ENCODE assay signal across 8 mouse cellular contexts in genomic region chr17:24723881-24724180, GRCm38 (mm10). TPM values are rescaled to one million over a fixed set of nuclear protein-coding genes. Genes with fewer than 3 reads are reported as not detected.
DNase-seq lines count a peak whose midpoint lies in the region; ATAC-seq and TF ChIP-seq lines count a peak whose summit lies in the region.

No protein-coding gene starts in this region.

- H3K9ac ChIP-seq in ES-Bruce4 (ENCODE audit: low read depth, poor library complexity, severe bottlenecking), result peak overlapping the region; percentile 65
- peak overlapping the region; percentile 78 for H3K9ac ChIP-seq in limb, embryonic 13.5 days
- peak overlapping the region; percentile 86 for H3K9ac ChIP-seq in neural tube, embryonic 14.5 days (replicated peaks; ENCODE audit: low read depth, low read length)

- TF ChIP-seq POLR2A in kidney, adult 2 months (IDR thresholded peaks at IDR 0.05; ENCODE audit: low read depth, low read length), result no peak
- no peak for TF ChIP-seq POLR2A in ES-Bruce4 (IDR thresholded peaks at IDR 0.05; ENCODE audit: insufficient read depth, low read length)

- H3K4me3 ChIP-seq in kidney, adult 2 months (ENCODE audit: insufficient read depth, low read depth, low read length), result peak overlapping the region; percentile 87
- peak overlapping the region; percentile 90 for H3K4me3 ChIP-seq in ES-Bruce4 (ENCODE audit: low read depth, low read length)
- peak overlapping the region; percentile 83 for H3K4me3 ChIP-seq in limb, embryonic 13.5 days
- peak overlapping the region; percentile 76 for H3K4me3 ChIP-seq in neural tube, embryonic 14.5 days (ENCODE audit: low read depth, low read length)

- no peaks in the 10 kb centered on the region; the same call in 1 of the 2 replicates for H3K36me3 ChIP-seq in kidney, adult 2 months (ENCODE audit: control insufficient read depth, insufficient read depth, low read length)
- H3K36me3 ChIP-seq in ES-Bruce4 (ENCODE audit: control insufficient read depth, insufficient read depth, low read length, poor library complexity, severe bottlenecking), result peaks cover 22% of the 10 kb centered on the region
- H3K36me3 ChIP-seq in limb, embryonic 13.5 days, result peaks cover 19% of the 10 kb centered on the region
- H3K36me3 ChIP-seq in neural tube, embryonic 14.5 days (ENCODE audit: control insufficient read depth, insufficient read depth, low read length), result peaks cover 14% of the 10 kb centered on the region

- no peaks in the 10 kb centered on the region for H3K27me3 ChIP-seq in kidney, adult 2 months (replicated peaks; ENCODE audit: control insufficient read depth, insufficient read depth, low read length)
- no peaks in the 10 kb centered on the region for H3K27me3 ChIP-seq in ES-Bruce4 (ENCODE audit: control insufficient read depth, insufficient read depth, low read length, poor library complexity, severe bottlenecking)
- H3K27me3 ChIP-seq in limb, embryonic 13.5 days, result no peaks in the 10 kb centered on the region
- H3K27me3 ChIP-seq in neural tube, embryonic 14.5 days (ENCODE audit: control insufficient read depth, insufficient read depth, low read length), result no peaks in the 10 kb centered on the region

- no peaks in the 10 kb centered on the region for H3K9me3 ChIP-seq in ES-Bruce4 (replicated peaks; ENCODE audit: control insufficient read depth, insufficient read depth, low read length, poor library complexity, severe bottlenecking)
- H3K9me3 ChIP-seq in limb, embryonic 13.5 days, result no peaks in the 10 kb centered on the region
- H3K9me3 ChIP-seq in neural tube, embryonic 14.5 days (ENCODE audit: control insufficient read depth, low read length), result no peaks in the 10 kb centered on the region

- ATAC-seq in erythroblast, adult 5-6 weeks (replicated peaks; ENCODE audit: low FRiP score, poor library complexity, severe bottlenecking), result peak; percentile 46
- ATAC-seq in limb, embryonic 13.5 days (ENCODE audit: low FRiP score, low read depth), result peak; percentile 1; the same call in 1 of the 2 replicates
- ATAC-seq in neural tube, embryonic 14.5 days (ENCODE audit: low read depth), result peak; percentile 2; the same call in 1 of the 2 replicates

- TF ChIP-seq CTCF in kidney, adult 2 months (conservative IDR thresholded peaks at IDR 0.05; ENCODE audit: insufficient read depth, insufficient read length, low read depth, low read length), result no peak
- TF ChIP-seq CTCF in ES-Bruce4 (IDR thresholded peaks at IDR 0.05; ENCODE audit: low read depth, low read length), result no peak

- H3K27ac ChIP-seq in kidney, adult 2 months (ENCODE audit: insufficient read depth, low read depth, low read length), result peak overlapping the region; percentile 90
- H3K27ac ChIP-seq in ES-Bruce4 (ENCODE audit: insufficient read depth, low read length), result peak overlapping the region; percentile 47
- H3K27ac ChIP-seq in limb, embryonic 13.5 days, result peak overlapping the region; percentile 79; the same call in 1 of the 2 replicates
- H3K27ac ChIP-seq in neural tube, embryonic 14.5 days (ENCODE audit: low read depth, low read length), result peak overlapping the region; percentile 81

- no peak for TF ChIP-seq EP300 in ES-Bruce4 (IDR thresholded peaks at IDR 0.05; ENCODE audit: insufficient read depth, low read depth, low read length)

- WGBS in kidney, adult 2 months, result under 1% methylated on average over 15 of the region's 15 CpGs
- under 1% methylated on average over 15 of the region's 15 CpGs for WGBS in limb, embryonic 13.5 days
- WGBS in neural tube, embryonic 14.5 days, result under 1% methylated on average over 15 of the region's 15 CpGs

- H3K4me2 ChIP-seq in limb, embryonic 13.5 days (replicated peaks), result peak overlapping the region; percentile 91
- H3K4me2 ChIP-seq in neural tube, embryonic 14.5 days (ENCODE audit: low read depth, low read length), result peak overlapping the region; percentile 81

- peaks cover 2% of the 10 kb centered on the region; the same call in 1 of the 2 replicates for H3K4me1 ChIP-seq in kidney, adult 2 months (ENCODE audit: control insufficient read depth, insufficient read depth, low read length)
- H3K4me1 ChIP-seq in ES-Bruce4 (ENCODE audit: control insufficient read depth, insufficient read depth, low read length), result no peaks in the 10 kb centered on the region
- peaks cover 31% of the 10 kb centered on the region for H3K4me1 ChIP-seq in limb, embryonic 13.5 days
- peaks cover 26% of the 10 kb centered on the region for H3K4me1 ChIP-seq in neural tube, embryonic 14.5 days (ENCODE audit: control insufficient read depth, insufficient read depth, low read length)

- DNase-seq in kidney, adult 2 months, result no peak
- no peak for DNase-seq in kidney, postnatal 25 days
- DNase-seq in Muller cell, postnatal 12 days (ENCODE audit: inconsistent ontology term), result no peak
- DNase-seq in right cerebral cortex, adult 18-20 months, result no peak

RNA-seq across cellular contexts. Expression of gene Ndufb10, which starts 0.4 kb away (rescaled TPM):
- 626 and 656 TPM in 2 replicates for polyA plus RNA-seq in kidney, adult 2 months (2012; rRNA removed)
- polyA plus RNA-seq in ES-Bruce4 (2011; ENCODE audit: insufficient read depth, insufficient read length, low read depth, missing spikeins), result 88.7 and 90.9 TPM in 2 replicates
- total RNA-seq in erythroblast, adult 5-6 weeks (2015; ENCODE audit: low replicate concordance), result 52.0 and 124 TPM in 2 replicates
- total RNA-seq in erythroblast, adult 5-6 weeks (2017; ENCODE audit: low replicate concordance), result 74.1 and 90.5 TPM in 2 replicates
- polyA plus RNA-seq in limb, embryonic 13.5 days (2015; fragmentation: Nextera tagmentation; extraction: Ambion mirVana), result 206 and 215 TPM in 2 replicates
- 296 and 349 TPM in 2 replicates for polyA plus RNA-seq in neural tube, embryonic 14.5 days (2014; fragmentation: Nextera tagmentation; extraction: Ambion mirVana)

RNA-seq across cellular contexts. Expression of gene Rpl3l, which starts 3.8 kb away (rescaled TPM):
- polyA plus RNA-seq in kidney, adult 2 months (2012; rRNA removed), result 0.38 and 4.7 TPM in 2 replicates
- 0.65 TPM in 1 of 2 replicates, not detected in the other for polyA plus RNA-seq in ES-Bruce4 (2011; ENCODE audit: insufficient read depth, insufficient read length, low read depth, missing spikeins)
- not detected in 2 replicates for total RNA-seq in erythroblast, adult 5-6 weeks (2015; ENCODE audit: low replicate concordance)
- total RNA-seq in erythroblast, adult 5-6 weeks (2017; ENCODE audit: low replicate concordance), result not detected in 2 replicates
- not detected in 2 replicates for polyA plus RNA-seq in limb, embryonic 13.5 days (2015; fragmentation: Nextera tagmentation; extraction: Ambion mirVana)
- 0.20 TPM in 1 of 2 replicates, not detected in the other for polyA plus RNA-seq in neural tube, embryonic 14.5 days (2014; fragmentation: Nextera tagmentation; extraction: Ambion mirVana)

RNA-seq across cellular contexts. Expression of gene Rps2, which starts 5.9 kb away (rescaled TPM):
- 2,444 and 2,611 TPM in 2 replicates for polyA plus RNA-seq in kidney, adult 2 months (2012; rRNA removed)
- polyA plus RNA-seq in ES-Bruce4 (2011; ENCODE audit: insufficient read depth, insufficient read length, low read depth, missing spikeins), result 1,670 and 1,851 TPM in 2 replicates
- total RNA-seq in erythroblast, adult 5-6 weeks (2015; ENCODE audit: low replicate concordance), result 1,254 and 1,636 TPM in 2 replicates
- total RNA-seq in erythroblast, adult 5-6 weeks (2017; ENCODE audit: low replicate concordance), result 281 and 355 TPM in 2 replicates
- 1,267 and 1,298 TPM in 2 replicates for polyA plus RNA-seq in limb, embryonic 13.5 days (2015; fragmentation: Nextera tagmentation; extraction: Ambion mirVana)
- polyA plus RNA-seq in neural tube, embryonic 14.5 days (2014; fragmentation: Nextera tagmentation; extraction: Ambion mirVana), result 742 and 744 TPM in 2 replicates

RNA-seq across cellular contexts. Expression of gene Rnf151, which starts 6.0 kb away (rescaled TPM):
- polyA plus RNA-seq in kidney, adult 2 months (2012; rRNA removed), result 0.16 and 0.91 TPM in 2 replicates
- polyA plus RNA-seq in ES-Bruce4 (2011; ENCODE audit: insufficient read depth, insufficient read length, low read depth, missing spikeins), result not detected in 2 replicates
- not detected in 2 replicates for total RNA-seq in erythroblast, adult 5-6 weeks (2015; ENCODE audit: low replicate concordance)
- total RNA-seq in erythroblast, adult 5-6 weeks (2017; ENCODE audit: low replicate concordance), result not detected in 2 replicates
- not detected in 2 replicates for polyA plus RNA-seq in limb, embryonic 13.5 days (2015; fragmentation: Nextera tagmentation; extraction: Ambion mirVana)
- not detected in 2 replicates for polyA plus RNA-seq in neural tube, embryonic 14.5 days (2014; fragmentation: Nextera tagmentation; extraction: Ambion mirVana)

RNA-seq across cellular contexts. Expression of gene Msrb1, which starts 12.6 kb away (rescaled TPM):
- 169 and 209 TPM in 2 replicates for polyA plus RNA-seq in kidney, adult 2 months (2012; rRNA removed)
- polyA plus RNA-seq in ES-Bruce4 (2011; ENCODE audit: insufficient read depth, insufficient read length, low read depth, missing spikeins), result 27.8 and 34.5 TPM in 2 replicates
- total RNA-seq in erythroblast, adult 5-6 weeks (2015; ENCODE audit: low replicate concordance), result 177 and 224 TPM in 2 replicates
- 42.8 and 97.5 TPM in 2 replicates for total RNA-seq in erythroblast, adult 5-6 weeks (2017; ENCODE audit: low replicate concordance)
- polyA plus RNA-seq in limb, embryonic 13.5 days (2015; fragmentation: Nextera tagmentation; extraction: Ambion mirVana), result 23.1 and 26.0 TPM in 2 replicates
- polyA plus RNA-seq in neural tube, embryonic 14.5 days (2014; fragmentation: Nextera tagmentation; extraction: Ambion mirVana), result 21.5 and 27.7 TPM in 2 replicates
